Mouse (Mus musculus): ENCODE results near the gene Gfra4.

DNA sequence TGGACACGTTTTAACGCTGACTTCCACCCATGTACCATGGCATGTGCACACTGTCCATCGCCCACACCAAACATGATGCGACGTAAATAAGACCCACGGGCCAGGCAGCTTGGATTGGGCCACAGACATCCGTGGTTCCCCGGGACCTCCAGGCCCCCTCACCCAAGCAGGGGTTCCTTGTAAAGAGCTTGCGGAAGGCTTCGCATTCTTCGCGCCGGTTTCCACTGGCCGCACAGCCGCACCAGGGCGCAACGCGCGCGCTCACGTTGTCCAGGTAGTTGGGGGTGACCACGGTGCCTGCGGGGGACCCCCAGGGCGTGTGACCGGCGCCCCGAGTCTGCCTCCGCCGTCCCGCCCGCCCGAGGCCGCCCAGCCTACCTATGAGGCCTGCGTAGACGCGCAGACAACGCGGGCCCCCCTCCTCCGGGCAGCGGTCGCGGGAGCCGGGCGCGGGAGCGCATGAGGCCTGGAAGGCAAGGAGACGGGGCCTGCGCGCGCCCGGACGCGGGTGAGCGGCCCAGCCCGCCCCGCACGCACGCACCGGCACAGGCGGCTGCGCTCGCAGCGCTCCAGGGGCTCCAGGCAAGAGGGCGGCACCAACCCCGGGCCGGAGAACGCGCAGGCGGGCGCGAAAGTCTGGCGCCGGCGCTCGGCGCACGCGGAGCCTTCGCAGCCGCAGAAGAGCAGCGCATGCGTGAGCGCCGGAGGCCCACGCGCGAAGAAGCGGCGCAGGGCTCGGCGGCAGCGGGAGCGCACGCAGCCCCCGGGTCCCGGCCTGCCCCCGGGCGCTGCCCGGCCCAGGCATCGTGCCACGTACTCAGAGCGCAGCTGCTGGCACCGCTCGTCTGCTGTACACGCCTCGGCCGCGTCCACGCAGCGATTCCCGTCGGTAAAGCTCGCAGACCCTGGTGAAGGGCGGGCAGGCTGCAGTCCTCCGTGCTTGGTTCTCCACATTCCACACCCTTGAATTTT, 1.7 kb downstream of the Gfra4 start:
- TF ChIP-seq CTCF (IDR thresholded peaks at IDR 0.05; ENCODE audit: extremely low read depth, insufficient read length, insufficient replicate concordance, low read depth, low read length) = no peak
- no peak for TF ChIP-seq POLR2A (IDR thresholded peaks at IDR 0.05; ENCODE audit: low read depth, low read length)

Measured in small intestine, adult 2 months (tissue).